Mouse (Mus musculus): ENCODE data around the gene Mgat4d.
A peak's percentile ranks its signal among the peaks of the same experiment; 100 is the strongest.

Mgat4d gene

GRCm38 (mm10) chr8:83348263-83348662, at the start of gene Mgat4d:
Gene Mgat4d, plus strand, starts transcription at chr8:83348471.
- TF ChIP-seq GATA4 (IDR thresholded peaks at IDR 0.05; ENCODE audit: insufficient replicate concordance, low read length) = no peak

DNA sequence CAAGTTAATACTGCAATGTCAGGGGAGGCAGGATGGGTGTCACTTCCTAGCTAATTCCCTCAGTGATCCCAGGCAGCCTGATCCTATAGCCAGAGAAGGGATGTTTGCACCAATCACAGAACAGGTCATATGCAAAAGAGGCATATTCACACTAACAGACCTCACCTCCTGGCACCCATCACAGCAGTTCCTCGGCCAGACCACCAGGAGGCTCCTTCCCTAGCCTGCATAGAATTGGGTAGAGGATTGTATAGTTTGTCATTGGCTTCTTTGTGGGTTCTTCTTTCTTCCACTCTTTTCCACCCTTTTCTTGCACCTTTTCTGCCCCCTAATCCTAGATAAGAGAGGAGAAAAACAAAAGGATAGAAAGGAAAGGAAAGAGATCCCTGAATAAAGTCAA, 48.1 kb upstream of the Mgat4d start:
- TF ChIP-seq GATA4 (IDR thresholded peaks at IDR 0.05; ENCODE audit: insufficient replicate concordance, low read length) = no peak

DNA sequence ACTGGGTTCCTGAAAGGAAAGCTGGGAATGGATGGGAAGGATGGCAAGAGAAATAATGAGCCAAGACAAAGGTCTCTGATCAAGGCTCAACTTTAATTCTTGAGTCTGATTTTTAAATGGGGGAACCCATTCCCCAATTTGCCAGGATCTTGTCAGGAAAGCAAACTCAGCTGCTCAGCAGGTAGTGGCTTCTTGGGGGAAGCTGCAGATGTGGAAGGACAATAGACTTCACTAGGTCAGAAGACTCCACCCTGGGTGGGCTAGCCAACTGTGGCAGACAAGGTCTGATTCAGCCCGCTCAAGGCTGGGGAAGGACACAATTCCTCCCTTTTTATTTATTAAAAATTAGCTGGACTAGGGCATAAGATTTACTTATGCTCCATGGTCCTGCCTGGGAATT, 43.3 kb upstream of the Mgat4d start:
- no peak for TF ChIP-seq GATA4 (IDR thresholded peaks at IDR 0.05; ENCODE audit: insufficient replicate concordance, low read length)

- no peak for TF ChIP-seq GATA4 (IDR thresholded peaks at IDR 0.05; ENCODE audit: insufficient replicate concordance, low read length)
Measured at GRCm38 (mm10) chr8:83309836-83310235, 38.4 kb upstream of the Mgat4d start.

DNA sequence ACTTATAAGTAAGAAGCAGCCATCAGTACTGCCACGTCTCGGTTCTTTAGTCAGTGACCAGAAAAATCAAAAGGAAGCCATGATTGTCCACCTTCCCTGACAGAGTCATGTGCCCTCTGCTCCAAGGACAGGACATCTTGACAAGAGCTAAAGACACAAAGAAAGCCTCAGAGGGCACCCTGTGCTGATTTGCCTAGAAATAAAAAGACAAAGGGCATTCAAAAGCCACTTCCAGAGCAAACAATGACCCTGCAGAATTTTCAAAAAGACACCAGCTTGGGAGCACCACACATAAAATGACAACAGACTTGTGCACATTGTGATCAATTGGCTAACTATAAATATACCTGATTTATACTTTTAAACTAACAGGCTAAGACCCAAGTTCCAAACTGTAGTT, 32.6 kb upstream of the Mgat4d start:
- no peak for TF ChIP-seq GATA4 (IDR thresholded peaks at IDR 0.05; ENCODE audit: insufficient replicate concordance, low read length)

GRCm38 (mm10) chr8:83320543-83320942, 27.7 kb upstream of the Mgat4d start:
- no peak for TF ChIP-seq GATA4 (IDR thresholded peaks at IDR 0.05; ENCODE audit: insufficient replicate concordance, low read length)

DNA sequence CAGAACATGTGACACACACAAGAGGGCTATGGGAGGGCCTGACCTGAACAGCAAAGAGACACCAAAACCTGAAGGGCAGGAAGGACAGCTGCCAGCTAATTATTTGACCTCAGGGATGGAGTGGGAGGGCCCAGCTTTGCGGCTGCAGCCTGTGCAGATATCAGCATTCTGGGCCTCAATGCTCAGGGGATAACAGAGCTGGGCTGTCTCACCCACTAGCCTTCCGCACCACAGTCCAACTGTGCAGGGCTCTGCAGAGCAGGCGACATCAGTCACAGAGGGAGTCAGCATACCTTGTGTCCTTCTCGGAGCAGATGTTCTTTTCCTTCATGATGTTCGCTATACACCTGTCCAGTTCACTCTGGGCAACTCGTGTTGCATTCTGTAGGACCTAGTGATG, 25.9 kb upstream of the Mgat4d start:
- no peak for TF ChIP-seq GATA4 (IDR thresholded peaks at IDR 0.05; ENCODE audit: insufficient replicate concordance, low read length)

GRCm38 (mm10) chr8:83323056-83323455, 25.2 kb upstream of the Mgat4d start:
- no peak for TF ChIP-seq GATA4 (IDR thresholded peaks at IDR 0.05; ENCODE audit: insufficient replicate concordance, low read length)

DNA sequence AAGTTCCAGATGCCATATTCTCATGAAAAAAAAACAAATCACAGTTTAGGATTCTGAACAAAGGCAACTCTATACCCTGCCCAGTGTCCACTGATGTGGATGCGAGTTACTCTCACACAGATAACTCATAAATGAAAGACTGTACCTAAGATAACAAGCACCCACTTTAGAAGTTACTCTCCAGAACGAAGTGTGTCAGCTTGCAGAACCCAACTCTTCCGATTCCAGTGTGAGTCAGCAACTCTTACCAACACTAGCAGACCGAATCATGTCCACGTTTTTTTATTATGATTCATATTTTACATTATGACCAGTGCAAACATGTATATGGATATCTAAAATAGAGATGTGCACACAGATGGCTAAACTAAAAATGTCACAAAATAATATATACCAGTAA, 20.4 kb upstream of the Mgat4d start:
- TF ChIP-seq GATA4 (IDR thresholded peaks at IDR 0.05; ENCODE audit: insufficient replicate concordance, low read length) = no peak

- no peak for TF ChIP-seq GATA4 (IDR thresholded peaks at IDR 0.05; ENCODE audit: insufficient replicate concordance, low read length)
Measured at GRCm38 (mm10) chr8:83331567-83331898, 16.7 kb upstream of the Mgat4d start.

DNA sequence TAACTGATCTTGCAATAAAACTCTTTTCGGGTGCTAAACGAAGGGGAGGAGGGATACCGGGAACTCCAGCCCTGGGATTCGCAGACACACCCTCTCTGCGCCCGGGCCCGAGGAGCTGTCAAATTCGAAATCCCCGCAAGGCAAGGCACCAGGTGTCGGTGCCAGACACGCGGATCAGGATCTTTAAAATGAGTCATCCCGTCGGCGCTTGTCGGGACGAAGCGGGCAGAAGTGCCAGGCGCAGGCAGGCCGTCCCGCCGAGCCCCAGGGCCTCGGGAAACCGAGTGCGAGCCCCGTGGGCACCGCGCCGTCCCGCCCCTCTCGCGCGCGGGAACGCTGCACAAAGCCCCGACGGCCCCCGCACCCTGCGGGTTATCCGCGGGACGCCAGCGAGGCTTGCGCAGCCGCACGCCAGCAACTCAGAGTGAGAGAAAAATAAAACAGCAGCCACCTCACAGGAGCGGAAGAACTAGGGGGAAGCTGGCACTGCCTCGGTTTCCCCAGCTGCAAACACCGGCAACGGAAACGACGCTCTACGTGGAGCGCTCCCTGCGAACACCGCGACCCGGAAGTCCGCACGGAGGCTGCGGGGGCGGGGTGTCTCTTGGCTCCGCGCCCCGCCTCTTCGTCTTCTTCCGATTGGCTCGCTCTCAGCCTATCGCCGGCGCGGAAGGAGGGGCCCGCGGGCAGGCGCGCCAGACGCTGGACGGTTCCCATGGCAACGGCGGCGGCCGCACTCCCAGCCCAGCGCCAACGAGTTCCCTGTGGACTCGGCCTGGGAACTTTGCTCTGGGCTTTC, 16.2 kb upstream of the Mgat4d start, which contains the start of gene Elmod2:
Elmod2 (minus strand) TSS at position 588 of the 799 bp plus-strand sequence.
- TF ChIP-seq GATA4 (IDR thresholded peaks at IDR 0.05; ENCODE audit: insufficient replicate concordance, low read length) = peak; percentile 57; the same call in 1 of the 2 replicates

GRCm38 (mm10) chr8:83332864-83333263, 15.4 kb upstream of the Mgat4d start:
- no peak for TF ChIP-seq GATA4 (IDR thresholded peaks at IDR 0.05; ENCODE audit: insufficient replicate concordance, low read length)

- TF ChIP-seq GATA4 (IDR thresholded peaks at IDR 0.05; ENCODE audit: insufficient replicate concordance, low read length) = no peak
Measured at GRCm38 (mm10) chr8:83342076-83342475, 6.2 kb upstream of the Mgat4d start.

- TF ChIP-seq GATA4 (IDR thresholded peaks at IDR 0.05; ENCODE audit: insufficient replicate concordance, low read length) = no peak
Measured at GRCm38 (mm10) chr8:83342693-83343092, 5.6 kb upstream of the Mgat4d start.

GRCm38 (mm10) chr8:83351315-83351714, 3.0 kb downstream of the Mgat4d start:
- TF ChIP-seq GATA4 (IDR thresholded peaks at IDR 0.05; ENCODE audit: insufficient replicate concordance, low read length) = no peak

- TF ChIP-seq GATA4 (IDR thresholded peaks at IDR 0.05; ENCODE audit: insufficient replicate concordance, low read length) = no peak
Measured at GRCm38 (mm10) chr8:83363156-83363769, 15.0 kb downstream of the Mgat4d start.

GRCm38 (mm10) chr8:83377231-83377630, 29.0 kb downstream of the Mgat4d start:
- no peak for TF ChIP-seq GATA4 (IDR thresholded peaks at IDR 0.05; ENCODE audit: insufficient replicate concordance, low read length)

All from liver, adult (tissue).